Mouse (Mus musculus) ovary, postnatal 36 days (tissue): ENCODE measurements at regions not wholly inside any gene's neighbourhood (a gene's known extent, or its start where the extent isn't known, plus 50 kb on each side); places are given as distances from the start of the nearest gene placed in this dataset.

ENCODE experiments used
- DNase-seq: peaks from one replicate; pipeline ENCODE4 v3.0.0; 2022; ENCODE audit warnings: low spot score, mixed read lengths

DNA sequence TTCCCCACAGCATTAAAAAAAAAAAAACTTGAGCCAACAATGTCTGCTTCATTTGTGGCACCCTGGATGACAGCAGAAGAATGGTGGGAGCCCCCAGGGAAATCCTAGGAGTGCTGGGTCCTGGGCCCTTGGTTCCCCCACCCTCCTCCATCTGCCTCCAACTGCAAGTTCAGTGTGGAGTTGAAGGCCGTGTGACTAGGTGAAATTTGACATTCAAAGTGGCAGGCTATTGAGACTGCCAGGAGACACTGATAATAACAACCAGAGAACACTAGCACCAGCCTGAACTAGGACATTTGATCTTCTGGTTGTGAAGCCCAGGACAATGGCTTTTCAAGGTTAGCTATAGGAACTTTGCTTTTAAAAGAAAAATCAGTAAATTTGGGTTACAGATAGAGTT is 74.0 kb downstream of the Adamts15 start:
- DNase-seq: no peak

DNA sequence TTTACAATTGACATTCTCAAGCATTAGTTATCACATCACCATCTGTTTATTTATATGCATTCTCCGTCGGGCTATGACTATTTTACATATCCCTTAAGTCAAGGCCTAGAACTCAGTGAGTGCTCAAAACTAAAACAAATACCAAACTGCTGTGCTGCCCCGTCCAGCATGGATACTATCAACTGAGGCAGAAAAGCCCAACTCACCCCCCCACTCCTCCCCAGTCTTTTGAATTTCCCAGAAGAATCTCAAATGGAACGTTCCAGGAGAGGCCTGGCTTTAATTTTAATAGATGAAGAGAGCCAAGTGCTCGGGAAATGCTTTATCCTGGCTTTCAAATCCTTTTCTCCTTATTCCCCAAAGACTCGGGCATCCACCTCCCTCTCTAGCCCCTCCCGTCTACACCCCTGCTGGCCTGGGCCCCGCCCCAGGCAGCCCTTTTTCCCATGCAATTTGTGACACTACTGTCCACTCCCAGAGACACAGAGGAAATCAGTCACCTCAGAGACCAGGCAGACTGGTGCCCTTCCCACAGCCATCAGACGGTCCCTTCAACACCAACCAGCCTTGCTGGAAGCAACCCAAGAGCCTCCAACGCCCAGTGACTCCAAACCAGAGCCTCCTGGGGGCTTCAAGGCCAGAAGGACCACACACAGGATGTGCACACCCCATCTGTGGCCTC is 76.5 kb downstream of the Adamts15 start:
- DNase-seq: no peak

GRCm38 (mm10) chr9:30844079-30844563 is 78.1 kb downstream of the Adamts15 start:
- peak; percentile 43 for DNase-seq

DNA sequence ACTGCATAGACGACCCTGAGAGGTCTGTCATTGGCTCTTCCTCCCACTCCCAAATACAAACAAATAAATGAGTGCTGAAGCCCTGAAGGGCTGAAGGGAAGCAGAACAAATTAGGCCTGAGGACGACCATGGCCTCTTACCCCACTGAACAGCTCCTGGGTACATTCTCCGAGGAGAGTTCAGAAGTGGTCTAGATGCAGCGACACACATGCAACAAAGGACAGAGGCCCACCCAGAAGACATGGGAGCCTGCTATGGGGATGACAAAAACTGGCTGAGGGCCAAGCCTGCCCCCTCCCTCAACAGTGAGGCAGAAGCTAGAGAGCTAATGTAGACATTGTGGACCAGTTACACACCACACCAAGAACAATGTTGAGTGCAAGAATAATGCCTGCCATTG is 87.3 kb downstream of the Adamts15 start:
- DNase-seq: no peak

- DNase-seq: no peak
Observed at GRCm38 (mm10) chr9:30834565-30834905, 87.7 kb downstream of the Adamts15 start.

GRCm38 (mm10) chr9:30833836-30834564 is 88.3 kb downstream of the Adamts15 start:
- peak; percentile 21 for DNase-seq

DNA sequence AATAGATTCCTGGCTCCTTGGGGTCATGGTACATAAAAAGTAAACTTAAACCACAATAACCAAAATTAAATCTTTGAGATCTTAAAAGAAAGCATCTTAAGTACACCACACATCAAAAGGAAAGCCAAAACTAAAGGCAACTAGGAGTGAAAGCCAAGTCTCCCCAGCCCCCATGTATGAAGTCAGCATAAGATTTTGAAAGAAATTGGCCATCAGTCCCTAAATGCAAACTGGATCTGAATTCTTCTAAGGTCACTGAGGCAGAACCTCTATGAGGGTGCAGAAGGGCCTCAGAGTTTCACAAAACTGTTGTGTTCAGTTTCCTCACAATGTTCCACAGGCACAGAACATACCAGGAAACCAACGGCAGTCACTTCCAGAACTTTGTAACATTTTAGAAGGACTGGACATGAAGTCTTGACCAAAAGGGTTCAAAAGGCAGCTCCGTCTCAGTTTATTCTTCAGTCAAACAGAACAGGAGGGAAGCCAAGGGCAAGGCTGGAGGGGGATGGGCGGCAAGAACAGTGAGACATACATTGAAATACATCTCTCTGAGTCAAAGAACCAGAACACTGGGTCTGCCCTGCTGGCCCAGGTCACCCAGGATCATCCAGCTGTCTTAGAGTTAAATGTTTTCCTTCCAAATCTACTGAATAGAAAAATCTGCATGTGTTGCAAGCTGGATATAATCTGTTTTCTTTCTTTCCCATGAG is 92.9 kb downstream of the Adamts15 start:
- DNase-seq: no peak

DNA sequence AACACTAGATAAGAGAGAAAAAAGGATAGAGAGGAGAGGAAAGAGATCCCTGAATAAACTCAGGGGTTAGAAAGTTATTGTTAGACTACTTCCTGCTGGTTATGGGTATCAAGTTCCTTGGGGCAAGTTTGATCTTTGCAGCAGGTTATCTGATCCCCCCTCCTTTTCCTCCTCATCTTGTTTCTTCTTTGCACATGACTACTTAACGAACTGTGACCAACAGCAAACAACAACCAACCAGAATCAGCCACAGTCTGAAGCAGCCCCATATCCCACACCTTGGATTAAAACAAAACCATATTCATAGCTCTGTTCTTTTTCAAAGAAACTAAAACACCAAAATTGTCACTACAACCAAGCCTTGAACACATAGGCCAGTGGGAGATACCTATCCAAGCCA is 94.5 kb downstream of the Adamts15 start:
- no peak for DNase-seq

GRCm38 (mm10) chr9:30824056-30824625 is 98.1 kb downstream of the Adamts15 start:
- no peak for DNase-seq

DNA sequence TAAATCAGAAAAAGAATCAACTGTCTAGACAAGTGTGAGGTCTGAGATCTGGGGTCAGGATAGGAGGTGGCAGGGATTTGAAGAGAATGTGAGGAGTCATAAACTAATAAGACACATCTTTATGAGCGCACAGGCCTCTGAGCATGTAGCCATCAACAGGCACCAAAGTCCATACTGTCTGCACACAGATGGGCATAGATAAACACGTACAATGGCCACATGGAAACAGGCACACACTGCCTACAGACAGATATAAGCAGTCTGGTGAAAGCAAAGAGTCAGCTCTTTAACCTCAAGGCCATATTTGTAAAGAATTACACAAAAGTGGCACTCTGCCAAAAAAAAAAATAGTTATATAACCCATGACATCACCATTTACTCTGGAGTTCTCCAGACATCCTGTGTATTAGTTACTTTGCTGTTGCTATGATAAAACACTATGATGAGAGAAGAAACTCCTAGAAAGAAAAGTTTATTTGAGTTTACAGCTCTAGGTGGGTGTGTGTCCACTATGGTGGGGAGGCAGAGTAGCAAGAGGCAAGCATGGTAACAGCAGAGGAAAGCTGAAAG is 101.4 kb downstream of the Adamts15 start:
- no peak for DNase-seq

DNA sequence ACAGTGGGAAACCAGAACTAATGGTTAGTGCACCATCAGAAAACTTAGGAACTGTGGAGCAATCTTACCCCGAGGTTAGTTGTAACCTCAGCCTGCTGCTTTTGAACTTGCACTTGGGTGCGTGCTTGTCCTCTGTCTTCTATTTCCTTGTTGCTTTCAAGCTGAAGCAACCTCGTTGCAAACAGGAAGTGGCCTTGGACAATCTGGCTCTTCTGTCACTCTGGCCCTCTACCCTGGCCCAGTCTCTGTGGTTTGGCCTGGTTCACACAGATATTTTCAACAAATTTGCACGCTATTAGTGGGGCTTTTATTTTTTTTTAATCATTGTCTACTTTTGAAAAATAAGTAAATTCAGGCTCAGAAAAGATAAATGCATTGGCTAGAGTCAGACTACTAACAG is 109.0 kb downstream of the Adamts15 start:
- DNase-seq: no peak

- no peak for DNase-seq
Observed at GRCm38 (mm10) chr9:30810843-30811242, 111.4 kb downstream of the Adamts15 start.

GRCm38 (mm10) chr9:30810290-30810689 is 112.0 kb downstream of the Adamts15 start:
- DNase-seq: no peak

- peak; percentile 21 for DNase-seq
Observed at GRCm38 (mm10) chr9:30808863-30809491, 113.3 kb downstream of the Adamts15 start.

DNA sequence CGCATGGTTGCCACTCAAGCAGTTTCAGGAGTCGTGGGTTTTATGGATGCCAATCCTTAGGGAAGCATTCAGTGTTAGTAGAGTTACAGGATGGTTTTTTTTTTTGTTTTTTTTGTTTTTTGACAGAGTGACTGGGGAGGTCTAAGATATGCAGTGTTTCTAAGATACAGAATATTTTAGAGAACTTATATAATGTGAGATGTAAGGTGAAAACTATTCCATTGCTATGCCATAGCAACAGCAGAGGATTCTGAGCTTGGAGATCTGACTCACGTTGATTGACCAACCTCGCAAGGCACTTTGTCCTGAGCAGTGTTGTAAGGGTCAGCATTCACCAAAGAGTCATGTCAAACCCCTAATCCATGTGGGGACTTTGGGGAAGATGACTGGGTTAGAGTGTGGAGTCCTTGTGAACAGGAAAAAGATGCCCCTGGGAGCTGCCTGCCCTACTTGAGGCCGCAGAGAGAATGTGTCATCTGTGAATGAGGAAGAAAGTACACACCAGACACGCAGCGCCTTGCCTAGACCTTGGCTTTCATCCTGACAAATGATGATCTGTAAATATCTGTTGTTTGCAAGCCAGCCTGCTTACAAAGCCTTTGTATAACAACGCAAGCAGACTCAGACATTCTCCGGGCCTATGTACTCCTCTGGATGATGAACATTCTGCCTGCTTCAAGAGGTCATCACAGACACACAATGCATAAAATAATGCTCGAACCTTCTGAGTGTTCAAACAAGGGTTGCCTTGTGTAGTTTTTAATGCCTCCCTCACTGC is 118.3 kb downstream of the Adamts15 start:
- DNase-seq: no peak

GRCm38 (mm10) chr9:30802826-30803225 is 119.4 kb downstream of the Adamts15 start:
- peak; percentile 31 for DNase-seq

- no peak for DNase-seq
Observed at GRCm38 (mm10) chr9:30794701-30795407, 127.4 kb downstream of the Adamts15 start.

GRCm38 (mm10) chr9:30781221-30781620 is 141.0 kb downstream of the Adamts15 start:
- DNase-seq: no peak

DNA sequence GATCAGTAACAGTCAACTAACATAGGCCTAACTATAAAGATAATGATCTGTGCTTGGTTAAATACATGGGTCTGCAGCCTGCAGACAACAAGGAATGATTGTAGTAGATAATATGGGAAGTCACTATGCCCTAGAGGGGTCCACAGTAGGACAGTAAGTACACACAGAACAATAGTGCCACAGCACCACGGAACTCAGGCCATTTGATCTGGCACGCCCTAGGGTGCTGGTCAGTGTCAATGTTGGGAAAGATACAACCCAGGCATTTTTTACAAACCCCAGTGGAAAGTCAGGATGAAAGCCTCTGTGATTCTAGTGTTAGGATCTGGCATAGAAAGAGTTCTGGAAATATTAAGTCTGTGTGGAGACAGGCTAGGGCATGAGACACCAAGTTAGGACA is 144.4 kb downstream of the Adamts15 start:
- no peak for DNase-seq

- DNase-seq: no peak
Observed at GRCm38 (mm10) chr9:30775161-30775560, 147.1 kb downstream of the Adamts15 start.
